Mouse (Mus musculus) stomach, embryonic 15.5 days (tissue): ENCODE data around the gene Nrxn2. TPM values are rescaled to one million over a fixed set of nuclear protein-coding genes. Genes with fewer than 3 reads are reported as not detected.
A peak's percentile ranks its signal among the peaks of the same experiment; 100 is the strongest.

ENCODE experiments used
- ATAC-seq: fragments of 200-750 bp; cut with Nextera tagmentation; 2 replicates; pipeline ENCODE4 v1.8.0; 2017; ENCODE audit warnings: low read depth, moderate number of reproducible peaks, moderate TSS enrichment; ENCODE audit not compliant: insufficient read depth, low FRiP score
- H3K27ac ChIP-seq: fragments of 300-500 bp; sonication (generic); 2 replicates; pipeline ENCODE4 v1.5.1; 2015; ENCODE audit warnings: mild to moderate bottlenecking, inconsistent platforms
- H3K27me3 ChIP-seq: fragments of 300-500 bp; sonication (generic); replicated peaks from 2 replicates; pipeline ENCODE4 v1.6.1; 2015; ENCODE audit warnings: inconsistent platforms
- H3K36me3 ChIP-seq: fragments of 300-500 bp; sonication (generic); 2 replicates; pipeline ENCODE4 v1.6.1; 2015; ENCODE audit warnings: inconsistent platforms
- H3K4me1 ChIP-seq: fragments of 300-500 bp; sonication (generic); 2 replicates; pipeline ENCODE4 v1.6.1; 2015; ENCODE audit warnings: inconsistent platforms
- H3K4me2 ChIP-seq: fragments of 300-500 bp; sonication (generic); 2 replicates; pipeline ENCODE4 v1.6.1; 2015; ENCODE audit warnings: mild to moderate bottlenecking, inconsistent platforms
- H3K4me3 ChIP-seq: fragments of 300-500 bp; sonication (generic); replicated peaks from 2 replicates; pipeline ENCODE4 v1.5.1; 2015; ENCODE audit warnings: inconsistent platforms
- H3K9ac ChIP-seq: fragments of 300-500 bp; sonication (generic); 2 replicates; pipeline ENCODE4 v1.6.1; 2015; ENCODE audit warnings: inconsistent platforms
- H3K9me3 ChIP-seq: fragments of 300-500 bp; sonication (generic); 2 replicates; pipeline ENCODE4 v1.6.1; 2016; ENCODE audit warnings: inconsistent platforms
- WGBS: fragments of 180-500 bp; shearing (Covaris S2); methylation state at CpG from one replicate; pipeline ENCODE4 v1.1.7; 2015; 5-methylcytosine and 5-hydroxymethylcytosine counted together
- polyA plus RNA-seq: library from polyadenylated mRNA; unstranded; fragments of >200 nt; fragmentation: Nextera tagmentation; extraction: Ambion mirVana; gene quantifications from 2 replicates; pipeline ENCODE4 v1.2.1, GENCODE M21; 2015

Nrxn2 gene
- polyA plus RNA-seq, 1 experiment from 2014 or later, result 1.4 TPM

DNA sequence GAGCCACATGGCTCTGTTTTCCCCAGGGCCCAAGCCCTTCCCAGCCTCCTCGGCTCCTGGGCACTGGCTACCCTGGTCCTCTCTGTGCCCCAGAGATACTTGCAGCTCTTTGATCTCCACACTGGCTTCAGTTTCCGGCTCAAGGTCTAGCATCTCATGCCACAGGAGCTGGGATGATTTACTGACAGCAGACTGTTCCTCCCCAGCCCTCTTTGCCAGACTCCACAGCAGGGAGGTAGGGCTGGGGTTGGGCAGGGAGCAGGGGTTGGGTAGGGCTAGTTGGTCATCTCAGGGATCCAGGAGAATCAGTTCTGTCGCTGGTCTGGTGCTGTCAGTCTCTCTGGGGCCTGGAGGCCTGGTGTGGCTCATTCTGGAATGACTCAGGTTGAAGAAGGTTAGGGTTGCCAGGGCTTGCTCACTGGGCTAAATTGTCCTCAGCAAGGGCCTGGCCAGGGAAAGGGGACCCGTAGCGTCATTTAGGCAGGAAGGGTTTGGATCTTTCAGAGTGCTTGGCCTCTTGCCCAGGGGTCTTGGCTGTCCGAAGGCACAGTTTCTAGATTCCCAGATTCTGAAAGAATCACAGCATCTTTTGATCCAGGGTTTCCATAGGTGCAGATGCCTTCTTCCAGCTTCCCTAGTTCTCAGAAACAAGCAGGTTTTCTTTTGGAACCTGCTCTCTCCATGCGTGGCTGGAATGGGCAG, 28.4 kb downstream of the Nrxn2 start:
- WGBS, result 52% methylated on average over 7 of the region's 7 CpGs
- Histone ChIP-seq H3K27me3 (peaks cover 2% of the 10 kb centered on the region; the same call in 1 of the 2 replicates), H3K27ac (no peak overlapping the region), H3K4me2 (no peak overlapping the region), H3K36me3 (no peaks in the 10 kb centered on the region), H3K4me3 (no peak overlapping the region), H3K4me1 (peaks cover 4% of the 10 kb centered on the region), H3K9ac (no peak overlapping the region), H3K9me3 (no peaks in the 10 kb centered on the region)
- no peak for ATAC-seq

DNA sequence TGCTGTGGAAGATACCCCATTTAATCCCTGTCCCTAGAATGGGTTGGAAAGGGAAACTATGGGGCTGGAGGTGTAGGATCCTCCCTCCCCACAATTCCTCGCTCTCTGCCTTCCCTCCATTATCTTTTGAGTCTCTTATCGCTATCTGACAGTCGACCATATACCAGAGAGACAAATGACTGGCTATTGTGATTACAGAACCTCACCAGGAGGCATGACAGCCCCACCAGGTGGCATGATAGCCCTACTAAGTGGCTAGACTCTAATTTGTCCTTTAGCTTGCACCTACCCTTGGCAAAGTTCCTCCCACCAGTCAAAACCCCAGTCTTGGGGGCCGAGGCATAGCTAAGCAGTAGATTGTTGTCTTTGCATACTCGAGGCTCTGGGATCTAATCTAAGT, 30.2 kb downstream of the Nrxn2 start:
- no peak overlapping the region for H3K27ac ChIP-seq
- no peaks in the 10 kb centered on the region for H3K36me3 ChIP-seq
- peaks cover 2% of the 10 kb centered on the region; the same call in 1 of the 2 replicates for H3K27me3 ChIP-seq
- WGBS, result 39% methylated on average over 5 of the region's 5 CpGs
- H3K9me3 ChIP-seq, result no peaks in the 10 kb centered on the region
- H3K9ac ChIP-seq, result no peak overlapping the region
- H3K4me2 ChIP-seq, result peak overlapping the region; percentile 43; the same call in 1 of the 2 replicates
- H3K4me1 ChIP-seq, result peaks cover 7% of the 10 kb centered on the region
- H3K4me3 ChIP-seq, result 0 out of 2 replicates have a peak overlapping the region, but pooled peaks have one; percentile 11
- ATAC-seq, result no peak

- H3K27me3 ChIP-seq, result peaks cover 2% of the 10 kb centered on the region; the same call in 1 of the 2 replicates
- WGBS, result 66% methylated on average over 7 of the region's 7 CpGs
- no peak overlapping the region for H3K4me2 ChIP-seq
- H3K4me3 ChIP-seq, result no peak overlapping the region
- no peaks in the 10 kb centered on the region for H3K9me3 ChIP-seq
- H3K9ac ChIP-seq, result no peak overlapping the region
- H3K27ac ChIP-seq, result no peak overlapping the region
- ATAC-seq, result no peak
- H3K4me1 ChIP-seq, result peaks cover 7% of the 10 kb centered on the region
- no peaks in the 10 kb centered on the region for H3K36me3 ChIP-seq
These were observed 31.3 kb downstream of the Nrxn2 start for GRCm38 (mm10) chr19:6449841-6450240.

- 14% methylated on average over 6 of the region's 6 CpGs for WGBS
- Histone ChIP-seq H3K4me3 (no peak overlapping the region), H3K27me3 (0 out of 2 replicates have a peak, but pooled peaks cover 2% of the 10 kb centered on the region), H3K36me3 (no peaks in the 10 kb centered on the region), H3K9ac (no peak overlapping the region), H3K4me1 (peaks cover 7% of the 10 kb centered on the region), H3K4me2 (0 out of 2 replicates have a peak overlapping the region, but pooled peaks have one; percentile 2), H3K27ac (peak overlapping the region; percentile 28; the same call in 1 of the 2 replicates), H3K9me3 (no peaks in the 10 kb centered on the region)
- peak; percentile 74 for ATAC-seq
These were observed 33.5 kb downstream of the Nrxn2 start for GRCm38 (mm10) chr19:6452030-6452494.

GRCm38 (mm10) chr19:6452672-6453310, 34.3 kb downstream of the Nrxn2 start:
- Histone ChIP-seq H3K36me3 (no peaks in the 10 kb centered on the region), H3K9me3 (no peaks in the 10 kb centered on the region), H3K4me3 (no peak overlapping the region), H3K4me2 (no peak overlapping the region), H3K27me3 (no peaks in the 10 kb centered on the region), H3K9ac (no peak overlapping the region), H3K27ac (no peak overlapping the region), H3K4me1 (peaks cover 7% of the 10 kb centered on the region)
- no peak for ATAC-seq
- WGBS, result 55% methylated on average over 9 of the region's 9 CpGs

- H3K9ac ChIP-seq, result no peak overlapping the region
- ATAC-seq, result no peak
- H3K36me3 ChIP-seq, result no peaks in the 10 kb centered on the region
- 80% methylated on average over 8 of the region's 8 CpGs for WGBS
- H3K9me3 ChIP-seq, result no peaks in the 10 kb centered on the region
- H3K4me1 ChIP-seq, result peaks cover 7% of the 10 kb centered on the region
- H3K27me3 ChIP-seq, result no peaks in the 10 kb centered on the region
- no peak overlapping the region for H3K27ac ChIP-seq
- no peak overlapping the region for H3K4me3 ChIP-seq
- no peak overlapping the region for H3K4me2 ChIP-seq
These were observed 34.8 kb downstream of the Nrxn2 start for GRCm38 (mm10) chr19:6453349-6453748.

- H3K4me2 ChIP-seq, result no peak overlapping the region
- 80% methylated on average over 10 of the region's 10 CpGs for WGBS
- H3K27ac ChIP-seq, result no peak overlapping the region
- H3K9me3 ChIP-seq, result no peaks in the 10 kb centered on the region
- peaks cover 7% of the 10 kb centered on the region for H3K4me1 ChIP-seq
- no peaks in the 10 kb centered on the region for H3K36me3 ChIP-seq
- H3K4me3 ChIP-seq, result no peak overlapping the region
- no peak overlapping the region for H3K9ac ChIP-seq
- no peaks in the 10 kb centered on the region for H3K27me3 ChIP-seq
- ATAC-seq, result no peak
These were observed 35.6 kb downstream of the Nrxn2 start for GRCm38 (mm10) chr19:6454041-6454720.

GRCm38 (mm10) chr19:6459504-6459903, 41.0 kb downstream of the Nrxn2 start:
- Histone ChIP-seq H3K4me3 (no peak overlapping the region), H3K4me1 (peaks cover 3% of the 10 kb centered on the region; the same call in 1 of the 2 replicates), H3K9me3 (no peaks in the 10 kb centered on the region), H3K4me2 (no peak overlapping the region), H3K9ac (no peak overlapping the region), H3K27ac (no peak overlapping the region), H3K27me3 (no peaks in the 10 kb centered on the region), H3K36me3 (no peaks in the 10 kb centered on the region)
- 72% methylated on average over 6 of the region's 6 CpGs for WGBS
- ATAC-seq, result no peak

GRCm38 (mm10) chr19:6462841-6463240, 44.3 kb downstream of the Nrxn2 start:
- H3K9ac ChIP-seq, result no peak overlapping the region
- H3K27me3 ChIP-seq, result no peaks in the 10 kb centered on the region
- no peak for ATAC-seq
- no peak overlapping the region for H3K4me3 ChIP-seq
- peaks cover 6% of the 10 kb centered on the region; the same call in 1 of the 2 replicates for H3K4me1 ChIP-seq
- H3K36me3 ChIP-seq, result no peaks in the 10 kb centered on the region
- H3K27ac ChIP-seq, result no peak overlapping the region
- H3K4me2 ChIP-seq, result no peak overlapping the region
- H3K9me3 ChIP-seq, result no peaks in the 10 kb centered on the region
- WGBS, result 46% methylated on average over 6 of the region's 6 CpGs

DNA sequence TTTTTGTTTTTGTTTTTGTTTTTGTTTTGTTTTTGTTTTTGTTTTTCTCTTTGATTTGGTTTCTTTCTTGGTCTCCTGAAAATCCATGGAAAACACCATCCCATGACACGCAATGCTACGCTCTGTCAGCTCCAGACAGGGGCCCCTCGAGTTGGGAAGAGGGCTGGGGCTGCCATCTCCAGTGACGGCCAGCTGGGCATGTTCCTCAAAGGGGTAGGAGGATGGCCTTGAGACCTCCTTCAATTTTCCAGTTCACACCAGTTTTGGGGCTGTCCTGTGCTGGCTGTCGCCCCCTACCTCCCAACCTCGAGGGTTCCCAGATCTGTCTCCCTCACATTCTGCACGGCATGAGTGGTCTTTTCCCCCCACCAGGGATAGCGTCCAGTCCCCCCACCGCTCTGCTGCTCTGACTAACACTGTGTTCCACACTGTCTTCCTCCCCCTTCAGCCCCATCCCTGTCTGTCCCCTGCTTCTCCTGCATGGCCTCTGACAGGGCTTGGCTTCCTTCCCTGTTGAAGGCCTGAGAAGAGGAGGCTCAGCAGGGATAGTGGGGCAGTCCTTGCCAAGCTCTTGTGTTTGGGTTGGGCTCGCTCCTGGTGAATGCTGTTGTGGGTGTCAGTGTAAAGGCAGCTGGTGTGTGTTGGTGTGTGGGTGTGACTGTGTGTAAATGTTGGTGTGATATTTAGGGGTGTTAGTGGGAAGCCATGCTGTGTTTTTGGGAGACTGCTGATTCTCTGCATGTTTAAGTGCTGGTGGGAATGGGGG, 46.0 kb downstream of the Nrxn2 start:
- peak; percentile 53; the same call in 1 of the 2 replicates for ATAC-seq
- Histone ChIP-seq H3K9me3 (no peaks in the 10 kb centered on the region), H3K27ac (0 out of 2 replicates have a peak overlapping the region, but pooled peaks have one; percentile 7), H3K4me3 (no peak overlapping the region), H3K4me1 (peaks cover 6% of the 10 kb centered on the region; the same call in 1 of the 2 replicates), H3K9ac (no peak overlapping the region), H3K36me3 (no peaks in the 10 kb centered on the region), H3K27me3 (no peaks in the 10 kb centered on the region), H3K4me2 (no peak overlapping the region)
- WGBS, result 50% methylated on average over 10 of the region's 10 CpGs

DNA sequence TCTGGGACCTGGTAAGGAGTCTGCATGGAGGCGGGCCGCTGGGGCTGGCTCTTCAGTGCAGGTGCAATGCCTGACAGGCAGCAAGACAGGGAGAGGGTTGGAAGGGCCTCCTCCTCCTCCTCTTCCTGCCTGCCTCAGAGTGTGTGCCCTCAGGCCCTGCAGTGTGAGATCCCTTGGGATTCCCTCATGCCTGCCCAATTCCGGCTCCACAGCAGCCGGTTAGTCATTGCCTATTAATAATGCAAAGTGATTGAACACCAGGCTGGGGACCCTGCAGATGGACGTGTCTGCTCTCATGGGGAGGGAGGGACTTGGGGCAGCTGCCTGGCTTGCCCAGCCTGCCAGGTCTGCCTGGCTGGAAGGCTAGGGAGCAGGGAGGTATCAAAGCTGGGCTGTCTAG, 46.6 kb downstream of the Nrxn2 start:
- no peaks in the 10 kb centered on the region for H3K36me3 ChIP-seq
- H3K4me2 ChIP-seq, result no peak overlapping the region
- H3K9me3 ChIP-seq, result no peaks in the 10 kb centered on the region
- H3K27ac ChIP-seq, result no peak overlapping the region
- no peak overlapping the region for H3K9ac ChIP-seq
- peaks cover 6% of the 10 kb centered on the region; the same call in 1 of the 2 replicates for H3K4me1 ChIP-seq
- H3K27me3 ChIP-seq, result no peaks in the 10 kb centered on the region
- 58% methylated on average over 5 of the region's 5 CpGs for WGBS
- H3K4me3 ChIP-seq, result no peak overlapping the region
- no peak for ATAC-seq
